In the genomic region with DNA sequence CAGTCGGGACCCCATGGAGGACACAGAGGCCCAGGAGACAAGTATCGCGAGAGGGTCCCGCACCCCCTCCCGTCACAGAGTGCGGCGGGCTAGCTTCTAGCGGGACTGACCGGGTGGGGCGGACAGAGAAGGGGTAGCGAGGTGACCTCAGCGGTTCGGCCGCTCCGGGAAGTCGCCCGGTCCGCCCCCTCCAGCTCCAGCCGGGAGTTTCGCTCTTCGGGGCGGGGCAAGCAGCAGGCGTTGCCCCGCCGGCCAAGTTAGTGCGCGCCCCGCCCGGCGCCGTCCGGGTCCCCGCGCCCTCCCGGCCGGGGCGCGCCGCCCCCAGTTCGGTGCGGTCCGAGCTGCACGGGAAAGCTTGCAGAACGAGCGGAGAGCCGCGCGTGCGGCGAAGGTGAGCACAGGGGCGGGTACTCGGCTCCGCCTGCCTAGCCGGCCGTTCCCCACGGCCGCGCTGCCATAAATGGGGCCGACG, we compare ENCODE assay signal across 8 mouse cellular contexts. TPM values are rescaled to one million over a fixed set of nuclear protein-coding genes. Genes with fewer than 3 reads are reported as not detected.
DNase-seq lines count a peak whose midpoint lies in the region; ATAC-seq and TF ChIP-seq lines count a peak whose summit lies in the region.

A gene (plus strand): TSS at position 274 of the 472 bp plus-strand sequence.

- TF ChIP-seq POLR2A in limb, embryonic 14.5 days (IDR thresholded peaks at IDR 0.05; ENCODE audit: borderline replicate concordance, extremely low read depth, insufficient read depth, insufficient read length), result no peak

- no peaks in the 10 kb centered on the region for H3K9me3 ChIP-seq in forebrain, embryonic 16.5 days (ENCODE audit: control insufficient read depth, low read length)
- H3K9me3 ChIP-seq in hindbrain, embryonic 12.5 days (replicated peaks), result no peaks in the 10 kb centered on the region
- no peaks in the 10 kb centered on the region for H3K9me3 ChIP-seq in limb, embryonic 14.5 days (ENCODE audit: control insufficient read depth, low read length)
- H3K9me3 ChIP-seq in midbrain, embryonic 13.5 days, result no peaks in the 10 kb centered on the region

- peaks cover 23% of the 10 kb centered on the region for H3K27me3 ChIP-seq in forebrain, embryonic 16.5 days (replicated peaks; ENCODE audit: control insufficient read depth, insufficient read depth, low read length)
- H3K27me3 ChIP-seq in hindbrain, embryonic 12.5 days, result peaks cover 54% of the 10 kb centered on the region
- H3K27me3 ChIP-seq in limb, embryonic 14.5 days (ENCODE audit: control insufficient read depth, insufficient read depth, low read length), result peaks cover 33% of the 10 kb centered on the region
- peaks cover 46% of the 10 kb centered on the region for H3K27me3 ChIP-seq in midbrain, embryonic 13.5 days

- H3K4me1 ChIP-seq in forebrain, embryonic 16.5 days (replicated peaks; ENCODE audit: control insufficient read depth, insufficient read depth, low read length), result peaks cover 27% of the 10 kb centered on the region
- H3K4me1 ChIP-seq in hindbrain, embryonic 12.5 days, result peaks cover 38% of the 10 kb centered on the region
- H3K4me1 ChIP-seq in limb, embryonic 14.5 days (ENCODE audit: control insufficient read depth, insufficient read depth, low read length), result peaks cover 10% of the 10 kb centered on the region; the same call in 1 of the 2 replicates
- peaks cover 39% of the 10 kb centered on the region for H3K4me1 ChIP-seq in midbrain, embryonic 13.5 days (replicated peaks)

- 0 out of 2 replicates have a peak, but pooled peaks have one; percentile 10 for ATAC-seq in forebrain, embryonic 16.5 days
- ATAC-seq in hindbrain, embryonic 12.5 days (ENCODE audit: low FRiP score), result peak; percentile 29; the same call in 1 of the 2 replicates
- peak; percentile 25 for ATAC-seq in limb, embryonic 14.5 days (ENCODE audit: low FRiP score, low read depth)
- ATAC-seq in midbrain, embryonic 13.5 days, result 0 out of 2 replicates have a peak, but pooled peaks have one; percentile 2

- H3K36me3 ChIP-seq in forebrain, embryonic 16.5 days (ENCODE audit: control insufficient read depth, insufficient read depth), result no peaks in the 10 kb centered on the region
- no peaks in the 10 kb centered on the region for H3K36me3 ChIP-seq in hindbrain, embryonic 12.5 days
- no peaks in the 10 kb centered on the region for H3K36me3 ChIP-seq in limb, embryonic 14.5 days (ENCODE audit: control insufficient read depth, insufficient read depth, low read length)
- no peaks in the 10 kb centered on the region for H3K36me3 ChIP-seq in midbrain, embryonic 13.5 days

- peak within 1 kb of the TSS; percentile 97 for H3K4me2 ChIP-seq in forebrain, embryonic 16.5 days (ENCODE audit: low read length)
- peak within 1 kb of the TSS; percentile 94 for H3K4me2 ChIP-seq in hindbrain, embryonic 12.5 days (replicated peaks)
- H3K4me2 ChIP-seq in limb, embryonic 14.5 days (replicated peaks; ENCODE audit: low read depth, low read length, severe bottlenecking), result peak within 1 kb of the TSS; percentile 96
- peak within 1 kb of the TSS; percentile 93 for H3K4me2 ChIP-seq in midbrain, embryonic 13.5 days (replicated peaks)

- peak within 1 kb of the TSS; percentile 61 for H3K9ac ChIP-seq in forebrain, embryonic 16.5 days (replicated peaks; ENCODE audit: low read depth, low read length)
- H3K9ac ChIP-seq in hindbrain, embryonic 12.5 days, result peak within 1 kb of the TSS; percentile 57
- peak within 1 kb of the TSS; percentile 56 for H3K9ac ChIP-seq in limb, embryonic 14.5 days (ENCODE audit: low read depth, low read length, severe bottlenecking)
- peak within 1 kb of the TSS; percentile 66 for H3K9ac ChIP-seq in midbrain, embryonic 13.5 days (replicated peaks)

- whole genome bisulfite sequencing in forebrain, embryonic 16.5 days, result 0% methylated on average over 46 of the region's 60 CpGs
- WGBS in hindbrain, embryonic 12.5 days, result under 1% methylated on average over 53 of the region's 60 CpGs
- WGBS in limb, embryonic 14.5 days, result under 1% methylated on average over 32 of the region's 60 CpGs
- WGBS in midbrain, embryonic 13.5 days, result under 1% methylated on average over 37 of the region's 60 CpGs

- no peak within 1 kb of the TSS for H3K27ac ChIP-seq in forebrain, embryonic 16.5 days (ENCODE audit: low read length)
- H3K27ac ChIP-seq in hindbrain, embryonic 12.5 days, result peak within 1 kb of the TSS; percentile 58; the same call in 1 of the 2 replicates
- H3K27ac ChIP-seq in limb, embryonic 14.5 days (replicated peaks; ENCODE audit: low read depth, low read length), result no peak within 1 kb of the TSS
- peak within 1 kb of the TSS; percentile 6; the same call in 1 of the 2 replicates for H3K27ac ChIP-seq in midbrain, embryonic 13.5 days

- DNase-seq in urinary bladder, adult 18-20 months (ENCODE audit: low spot score in 2 of 2), result peak; percentile 66 to 67
- no peak for DNase-seq in urinary bladder, postnatal 10 days (ENCODE audit: low spot score)
- DNase-seq in limb, embryonic 14.5 days (ENCODE audit: low spot score), result peak; percentile 29
- peak; percentile 33 for DNase-seq in thymus, postnatal 25 days
- DNase-seq in right cerebral cortex, postnatal 36 days (ENCODE audit: low spot score in 2 of 2), result no peak

- H3K4me3 ChIP-seq in forebrain, embryonic 16.5 days (replicated peaks; ENCODE audit: low read length), result peak within 1 kb of the TSS; percentile 56
- peak within 1 kb of the TSS; percentile 49 for H3K4me3 ChIP-seq in hindbrain, embryonic 12.5 days
- H3K4me3 ChIP-seq in limb, embryonic 14.5 days (replicated peaks; ENCODE audit: low read length), result peak within 1 kb of the TSS; percentile 53
- peak within 1 kb of the TSS; percentile 57 for H3K4me3 ChIP-seq in midbrain, embryonic 13.5 days (replicated peaks)

RNA-seq across cellular contexts. Expression of the gene that starts here (rescaled TPM):
- 0.65 and 0.92 TPM in 2 replicates for polyA plus RNA-seq in forebrain, embryonic 16.5 days (2015; fragmentation: Nextera tagmentation; extraction: Ambion mirVana)
- 5.8 and 7.5 TPM in 2 replicates for polyA plus RNA-seq in hindbrain, embryonic 12.5 days (2016; fragmentation: Nextera tagmentation; extraction: Ambion mirVana)
- 2.5 and 3.3 TPM in 2 replicates for polyA plus RNA-seq in limb, embryonic 14.5 days (2012; rRNA removed)
- polyA plus RNA-seq in limb, embryonic 14.5 days (2014; fragmentation: Nextera tagmentation; extraction: Ambion mirVana), result 1.9 and 2.5 TPM in 2 replicates
- 2.8 and 3.3 TPM in 2 replicates for polyA plus RNA-seq in midbrain, embryonic 13.5 days (2015; fragmentation: Nextera tagmentation; extraction: Ambion mirVana)

Comparison
In these comparisons a context has a peak if more than half of its experiments do, and no peak if none do; other contexts are left out.
1. DNase-seq: peak in urinary bladder, adult 18-20 months (2 of 2), limb, embryonic 14.5 days (single experiment) and thymus, postnatal 25 days (single experiment); none in urinary bladder, postnatal 10 days (single experiment) and right cerebral cortex, postnatal 36 days (0 of 2).
2. Peak in ATAC-seq, H3K4me3 ChIP-seq, H3K9ac ChIP-seq and H3K4me2 ChIP-seq in forebrain, embryonic 16.5 days; RNA of the gene not detected or under 1 TPM.
3. H3K27ac ChIP-seq: peak in hindbrain, embryonic 12.5 days (single experiment) and midbrain, embryonic 13.5 days (single experiment); none in forebrain, embryonic 16.5 days (single experiment) and limb, embryonic 14.5 days (single experiment).
4. Peak in every context shown above with its lines, with median percentiles within 50 percentile points of each other: ATAC-seq, H3K4me2 ChIP-seq, H3K4me3 ChIP-seq and H3K9ac ChIP-seq.